Mouse (Mus musculus) kidney, postnatal 25 days (tissue): ENCODE measurements at regions not wholly inside any gene's neighbourhood (a gene's known extent, or its start where the extent isn't known, plus 50 kb on each side); places are given as distances from the start of the nearest gene placed in this dataset.

Source experiments
- DNase-seq, 2 experiments: peaks; one replicate each; pipeline ENCODE4 v3.0.0; 2021; ENCODE audit warnings: mixed read lengths in 2 of 2

DNA sequence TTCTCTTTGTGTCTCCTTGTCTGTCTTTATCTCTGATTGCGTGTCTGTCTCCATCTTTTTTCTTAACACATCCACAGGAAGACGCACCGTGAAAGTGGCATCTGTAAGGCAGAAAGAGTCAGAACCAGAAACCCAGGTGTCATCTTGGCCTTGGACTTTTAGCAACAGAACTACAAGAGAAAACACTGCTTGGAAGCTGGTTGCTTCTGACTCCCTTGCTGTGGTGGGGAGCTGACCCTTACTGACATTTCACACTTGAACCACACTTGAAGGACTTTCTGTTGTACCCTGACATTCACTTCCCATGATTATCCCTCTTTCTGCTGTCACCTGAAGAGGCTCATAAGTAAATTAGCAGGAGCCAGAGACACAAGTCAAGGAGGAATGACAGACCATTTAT is 180.6 kb downstream of the Irx2 start:
- no peak for DNase-seq

DNA sequence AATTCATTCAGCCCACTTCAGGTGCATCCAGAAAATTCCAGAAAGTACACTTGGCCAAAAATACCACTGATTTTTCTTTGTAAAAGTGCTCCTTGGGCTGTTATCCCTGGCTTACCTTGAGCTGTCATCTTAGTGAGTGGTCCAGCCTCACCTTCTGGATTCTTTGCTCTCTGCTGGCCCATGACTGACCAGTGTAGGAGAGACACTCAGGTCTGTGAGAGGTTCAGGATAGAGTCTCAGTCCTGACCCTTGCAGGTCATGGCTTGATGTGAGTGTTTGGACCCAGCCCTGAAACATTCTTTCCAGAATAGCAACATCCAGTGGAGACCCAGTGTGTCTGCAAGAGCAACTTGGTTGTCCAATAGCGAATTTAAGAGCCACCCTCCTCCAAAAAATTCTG is 182.0 kb downstream of the Irx2 start:
- DNase-seq = no peak

- no peak for DNase-seq
Observed at GRCm38 (mm10) chr13:72814616-72815015, 186.0 kb downstream of the Irx2 start.

DNA sequence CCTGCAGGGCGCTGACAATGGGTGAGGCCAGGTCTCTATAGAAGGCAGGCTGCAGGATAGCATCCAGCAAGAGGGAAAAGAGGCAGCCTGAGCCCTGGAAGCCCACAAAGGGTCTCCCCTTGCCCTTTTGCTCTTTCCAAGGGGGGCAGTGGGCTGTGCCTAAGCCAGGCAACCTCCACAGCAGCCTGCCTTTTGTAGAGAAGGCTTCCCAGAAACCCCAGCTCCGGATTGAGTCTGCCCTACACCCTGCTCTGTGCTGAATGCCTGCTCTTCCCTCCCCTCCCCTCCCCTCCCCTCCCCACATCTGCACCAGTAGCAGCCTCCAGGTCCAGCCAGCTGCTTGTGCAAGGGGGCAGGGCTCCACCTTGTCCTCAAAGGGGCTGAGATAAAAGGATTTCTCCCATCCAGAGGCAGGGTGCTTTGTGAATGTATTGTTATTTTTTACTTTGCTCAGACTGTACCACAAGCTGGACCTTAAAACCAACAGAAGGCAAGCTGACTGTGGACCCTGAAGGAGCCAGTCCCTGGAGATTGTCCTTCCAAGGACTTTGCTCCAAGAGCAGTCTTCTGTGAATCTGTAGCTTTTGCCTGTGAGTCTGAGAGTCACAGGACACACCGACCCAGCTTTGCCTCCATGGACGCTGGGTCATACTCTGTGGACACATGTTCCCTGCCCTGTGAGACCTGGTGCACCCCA is 186.8 kb downstream of the Irx2 start:
- peak; percentile 12 to 41 for DNase-seq

DNA sequence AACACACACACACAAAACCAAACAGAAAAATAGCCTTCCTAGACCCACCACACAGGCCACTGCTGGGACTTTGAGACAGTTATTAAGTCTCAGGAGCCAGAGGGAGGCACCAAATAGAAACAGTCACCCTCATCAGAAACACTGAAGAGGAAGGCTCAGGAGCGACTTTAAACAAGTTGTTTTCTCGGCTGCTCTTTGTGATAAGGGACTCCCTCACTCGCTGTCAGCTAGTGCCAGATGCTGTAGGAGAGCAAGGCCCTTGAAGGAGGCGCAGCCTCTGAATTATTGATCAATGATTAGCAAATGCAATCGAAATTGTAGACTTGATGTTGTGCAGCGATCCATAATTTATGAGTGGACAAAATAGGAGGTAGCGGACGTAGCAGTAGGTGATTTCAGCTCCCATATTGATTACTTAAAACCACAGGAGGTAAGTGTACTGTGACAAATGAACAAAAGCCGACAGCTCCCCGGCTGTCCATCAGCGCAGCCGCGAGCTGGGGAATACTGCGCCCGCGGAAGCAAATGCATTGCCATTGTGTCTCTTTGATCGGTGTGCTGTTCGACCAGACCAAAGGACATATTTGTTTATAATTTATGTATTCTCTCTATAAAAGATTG is 187.4 kb downstream of the Irx2 start:
- DNase-seq = no peak

- no peak for DNase-seq
Observed at GRCm38 (mm10) chr13:72816856-72817255, 188.2 kb downstream of the Irx2 start.

GRCm38 (mm10) chr13:72817521-72817920 is 188.9 kb downstream of the Irx2 start:
- DNase-seq = no peak

GRCm38 (mm10) chr13:72817930-72818329 is 189.3 kb downstream of the Irx2 start:
- DNase-seq = no peak

DNA sequence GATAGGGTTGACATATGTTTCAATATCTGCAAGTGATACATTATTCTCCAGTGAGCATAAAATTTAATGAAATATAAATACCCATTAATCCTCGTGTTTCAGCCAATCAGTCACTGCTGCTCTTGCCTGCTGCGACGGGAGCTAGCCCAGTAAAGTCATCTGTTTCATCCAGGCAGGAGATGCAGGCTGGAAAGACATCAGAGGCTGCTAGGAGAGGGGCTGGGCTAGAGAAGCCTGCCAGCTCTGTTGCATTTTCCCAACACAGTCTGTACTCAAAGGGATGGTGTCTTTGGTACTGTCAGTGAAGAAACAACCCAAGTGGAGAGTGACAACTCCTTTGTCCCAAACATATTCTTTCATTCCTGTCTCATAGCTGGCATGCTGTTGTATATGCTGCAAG is 198.0 kb downstream of the Irx2 start:
- DNase-seq = no peak

DNA sequence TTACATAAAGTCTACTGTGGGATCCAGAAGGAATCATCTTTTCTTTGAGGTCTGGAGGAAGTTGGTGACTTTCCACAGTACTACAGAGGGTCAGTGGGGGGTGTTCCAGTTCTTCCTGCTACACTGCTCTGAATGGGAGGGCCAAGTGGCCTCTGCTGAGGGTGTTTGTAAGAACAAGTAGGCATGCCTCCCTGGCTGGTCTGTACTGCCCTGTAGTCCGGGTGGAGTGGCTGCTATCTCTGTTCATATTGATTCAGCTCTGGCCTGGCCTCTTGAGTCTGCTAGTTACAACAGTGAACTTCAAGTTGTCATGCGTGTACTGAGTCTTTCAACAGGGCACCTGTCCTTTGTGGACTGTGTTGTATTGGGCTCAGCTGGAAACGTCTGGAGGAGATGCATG is 200.7 kb downstream of the Irx2 start:
- no peak for DNase-seq

DNA sequence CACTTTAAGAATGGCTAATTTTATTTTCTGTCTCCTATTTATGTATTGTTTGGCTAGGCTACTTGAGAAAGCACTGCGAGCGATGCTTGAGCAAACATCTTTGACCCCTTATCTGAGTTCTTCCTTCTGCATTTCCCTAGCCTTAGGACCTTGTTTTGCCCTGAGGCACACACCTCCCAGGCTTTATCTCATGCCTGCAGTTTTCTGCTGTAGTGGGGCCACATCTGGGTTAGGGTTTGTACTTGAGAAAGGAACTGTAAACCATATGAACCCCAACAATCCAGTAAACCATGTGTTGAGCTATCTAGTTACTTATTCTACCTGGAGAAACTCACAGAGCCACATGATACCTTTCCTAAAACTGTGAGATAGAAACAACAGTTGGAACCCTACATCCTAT is 204.7 kb downstream of the Irx2 start:
- DNase-seq = no peak

DNA sequence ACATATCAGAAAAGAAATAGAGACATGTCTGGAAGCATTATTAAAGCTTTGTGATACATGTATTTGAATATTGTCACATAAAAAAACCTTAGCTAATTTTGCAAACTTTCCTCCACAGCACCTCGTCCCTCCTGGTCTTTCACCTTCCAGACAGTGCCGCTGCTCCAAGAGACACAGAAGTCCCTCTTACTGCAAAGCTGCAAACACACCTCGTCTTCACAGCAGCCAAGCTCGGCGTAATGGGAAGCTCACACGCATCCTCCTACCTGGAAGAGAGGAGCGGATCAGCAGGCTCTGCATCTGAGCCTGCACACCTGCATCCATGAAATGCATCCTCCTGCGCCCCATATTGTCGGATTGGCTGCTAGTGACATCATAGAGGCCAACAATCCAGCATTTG is 208.4 kb downstream of the Irx2 start:
- no peak for DNase-seq

- peak in 1 of 2 experiments; percentile 23 for DNase-seq
Observed at GRCm38 (mm10) chr13:72848097-72848496, 219.5 kb downstream of the Irx2 start.

DNA sequence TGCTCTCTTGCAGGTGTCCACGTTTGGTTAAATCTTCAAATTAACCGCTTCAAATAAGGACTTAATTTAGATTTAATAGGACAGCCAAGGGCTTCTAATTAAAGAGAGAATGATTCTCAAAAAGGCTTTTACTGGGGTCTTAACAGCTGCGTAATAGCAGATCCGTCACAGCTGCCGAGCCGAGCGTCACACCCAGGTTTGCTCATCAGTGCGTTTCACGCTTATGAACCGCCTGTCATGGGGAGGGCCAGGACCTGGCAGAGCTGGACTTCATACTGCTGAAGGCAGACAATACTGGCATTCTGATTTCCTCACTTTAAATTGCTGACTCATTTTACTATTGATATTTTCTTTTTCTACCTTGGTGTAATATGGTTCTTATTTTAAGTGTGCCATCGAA is 221.2 kb downstream of the Irx2 start:
- no peak for DNase-seq

DNA sequence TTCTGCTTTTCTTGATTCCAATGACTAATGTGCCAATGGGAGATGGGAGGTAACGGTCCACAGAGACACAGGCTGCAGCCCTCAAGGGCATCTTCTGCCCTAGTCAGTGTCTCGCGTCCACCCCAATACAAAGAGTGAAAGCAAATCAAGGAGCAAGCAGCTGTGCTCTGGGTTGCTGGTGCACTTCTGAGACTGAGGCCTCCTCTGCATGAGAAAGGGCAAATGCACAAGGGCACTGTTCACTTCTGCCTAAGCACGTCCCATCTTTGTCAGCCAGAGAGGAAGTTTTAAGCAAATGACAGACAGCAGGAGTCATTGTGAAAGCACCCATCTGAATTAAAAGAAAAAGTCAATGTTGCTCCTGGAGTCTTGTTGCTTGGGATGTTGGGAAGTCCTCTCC is 224.3 kb downstream of the Irx2 start:
- DNase-seq = no peak

GRCm38 (mm10) chr13:72875921-72876320 is 247.3 kb downstream of the Irx2 start:
- no peak for DNase-seq

DNA sequence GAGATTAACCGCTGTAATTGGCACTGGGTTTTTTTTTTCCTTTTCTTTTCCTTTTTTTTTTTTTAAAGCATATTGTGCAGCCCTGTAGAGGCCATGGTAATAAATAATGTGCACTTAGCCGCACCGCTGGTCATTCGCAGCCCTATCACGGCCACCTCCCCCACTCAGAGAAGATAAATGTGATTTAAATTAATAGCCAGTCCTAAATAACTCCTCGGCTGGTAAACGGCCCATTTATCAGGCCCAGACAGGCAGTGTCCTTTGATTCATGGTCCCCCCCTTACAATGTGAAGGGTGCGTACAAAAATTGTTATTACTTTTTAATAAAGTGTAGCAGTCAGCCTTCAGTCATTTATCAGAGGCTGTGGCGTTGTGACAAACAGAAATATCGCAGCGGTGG is 266.4 kb downstream of the Irx2 start:
- no peak for DNase-seq

DNA sequence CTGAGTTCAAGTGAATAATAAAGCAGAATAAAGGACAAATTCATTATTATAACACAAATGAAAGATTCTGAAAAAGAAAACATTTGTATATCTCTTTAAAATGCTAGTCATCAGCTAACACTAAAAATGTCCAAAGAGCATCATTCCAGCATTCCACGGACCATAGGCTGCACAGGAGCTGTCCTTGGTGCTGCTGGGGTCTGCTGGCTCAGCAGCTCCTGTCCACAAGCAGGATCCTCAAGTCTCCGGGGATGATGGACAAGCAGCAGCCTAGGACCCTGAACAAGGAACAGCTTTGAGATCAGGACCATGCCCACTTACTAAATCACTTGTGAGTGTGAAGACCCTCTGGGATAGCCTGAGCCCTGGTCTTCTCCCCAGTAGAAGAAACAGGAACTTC is 274.0 kb downstream of the Irx2 start:
- DNase-seq = peak in 1 of 2 experiments; percentile 27

DNA sequence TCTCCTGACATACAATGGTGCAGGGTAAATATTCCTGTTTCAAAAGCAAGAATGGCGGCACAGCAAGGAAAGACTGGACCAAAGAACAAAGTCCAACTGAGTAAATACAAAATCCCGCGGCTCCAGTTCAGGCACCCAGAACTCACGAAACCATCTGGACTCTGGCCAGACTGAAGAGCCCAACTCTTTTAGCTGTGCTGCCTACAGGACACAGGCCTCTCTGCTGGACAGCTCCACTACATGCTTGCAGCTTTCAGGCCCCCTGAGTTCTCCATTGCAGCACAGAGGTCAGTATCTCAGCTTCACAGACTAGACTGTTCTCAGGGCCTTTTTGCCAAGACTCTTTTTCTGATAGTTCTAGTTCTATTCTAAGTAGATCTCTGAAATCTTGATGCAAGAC is 290.3 kb downstream of the Irx2 start:
- peak in 1 of 2 experiments; percentile 2 for DNase-seq

- DNase-seq = no peak
Observed at GRCm38 (mm10) chr13:72920368-72920767, 291.7 kb downstream of the Irx2 start.

DNA sequence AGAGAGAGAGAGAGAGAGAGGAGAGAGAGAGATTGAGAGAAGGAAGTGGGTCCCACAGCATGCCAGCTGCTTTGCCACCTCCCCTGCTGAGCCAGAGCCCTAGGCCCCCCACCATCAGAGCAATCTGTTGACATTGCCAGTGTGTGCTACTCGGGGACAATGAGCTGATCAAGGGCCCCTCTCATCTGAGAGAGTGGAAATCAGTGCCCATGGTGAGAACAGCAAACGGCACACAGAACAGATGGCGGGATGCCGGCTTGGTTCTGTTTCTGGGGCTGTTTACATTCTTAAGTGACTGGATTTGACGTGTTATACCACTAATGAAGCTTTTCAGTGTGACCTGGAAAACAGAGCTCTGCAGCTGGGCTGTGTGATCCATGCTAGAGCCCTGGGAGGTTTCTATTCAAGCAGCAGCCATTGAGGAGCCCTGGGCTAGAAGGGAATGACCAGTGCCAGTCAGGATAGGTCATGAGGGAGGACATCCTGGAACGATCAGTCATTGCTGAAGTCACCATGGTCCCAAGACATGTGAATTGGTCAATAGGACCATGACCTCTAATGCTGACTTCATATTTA is 296.0 kb downstream of the Irx2 start:
- no peak for DNase-seq

GRCm38 (mm10) chr13:72937246-72937645 is 308.6 kb downstream of the Irx2 start:
- DNase-seq = no peak

- no peak for DNase-seq
Observed at GRCm38 (mm10) chr13:72938156-72938874, 309.7 kb downstream of the Irx2 start.
